Mouse (Mus musculus) liver, embryonic 15.5 days (tissue): ENCODE measurements around the gene Gm16434. TPM values are rescaled to one million over a fixed set of nuclear protein-coding genes. Genes with fewer than 3 reads are reported as not detected.
"Not testable (repeated sequence)": the region's sequence is repeated elsewhere in the genome, so short reads cannot be mapped to it uniquely, and the experiment has no call there.

Source experiments
- ATAC-seq: fragments of 200-750 bp; cut with Nextera tagmentation; 2 replicates; pipeline ENCODE4 v1.8.0; 2017; ENCODE audit warnings: moderate number of reproducible peaks, mild to moderate bottlenecking, moderate library complexity; ENCODE audit not compliant: insufficient read depth
- H3K27ac ChIP-seq: fragments of 300-500 bp; sonication (generic); replicated peaks from 2 replicates; pipeline ENCODE4 v1.5.1; 2015; ENCODE audit warnings: mild to moderate bottlenecking, inconsistent platforms
- H3K27me3 ChIP-seq: fragments of 300-500 bp; sonication (generic); 2 replicates; pipeline ENCODE4 v1.6.1; 2015; ENCODE audit warnings: mild to moderate bottlenecking, inconsistent platforms
- H3K36me3 ChIP-seq: fragments of 300-500 bp; sonication (generic); replicated peaks from 2 replicates; pipeline ENCODE4 v1.6.1; 2015; ENCODE audit warnings: moderate library complexity, mild to moderate bottlenecking, inconsistent platforms
- H3K4me1 ChIP-seq: fragments of 300-500 bp; sonication (generic); replicated peaks from 2 replicates; pipeline ENCODE4 v1.6.1; 2015; ENCODE audit warnings: inconsistent platforms
- H3K4me2 ChIP-seq: fragments of 300-500 bp; sonication (generic); 2 replicates; pipeline ENCODE4 v1.6.1; 2015; ENCODE audit warnings: moderate library complexity, mild to moderate bottlenecking, inconsistent platforms
- H3K4me3 ChIP-seq: fragments of 300-500 bp; sonication (generic); replicated peaks from 2 replicates; pipeline ENCODE4 v1.5.1; 2015; ENCODE audit warnings: mild to moderate bottlenecking, inconsistent platforms
- H3K9ac ChIP-seq: fragments of 300-500 bp; sonication (generic); 2 replicates; pipeline ENCODE4 v1.6.1; 2015; ENCODE audit warnings: moderate library complexity, mild to moderate bottlenecking, inconsistent platforms
- H3K9me3 ChIP-seq: fragments of 300-500 bp; sonication (generic); replicated peaks from 2 replicates; pipeline ENCODE4 v1.6.1; 2016; ENCODE audit warnings: inconsistent platforms
- WGBS: fragments of 180-500 bp; shearing (Covaris S2); methylation state at CpG from one replicate; pipeline ENCODE4 v1.1.7; 2015; ENCODE audit warnings: mixed read lengths; ENCODE audit not compliant: insufficient replicate concordance; 5-methylcytosine and 5-hydroxymethylcytosine counted together
- polyA plus RNA-seq: library from polyadenylated mRNA; unstranded; fragments of >200 nt; fragmentation: Nextera tagmentation; extraction: Ambion mirVana; gene quantifications from 2 replicates; pipeline ENCODE4 v1.2.1, GENCODE M21; 2015

The Gm16434 gene
- polyA plus RNA-seq, result not detected in 2 replicates

DNA sequence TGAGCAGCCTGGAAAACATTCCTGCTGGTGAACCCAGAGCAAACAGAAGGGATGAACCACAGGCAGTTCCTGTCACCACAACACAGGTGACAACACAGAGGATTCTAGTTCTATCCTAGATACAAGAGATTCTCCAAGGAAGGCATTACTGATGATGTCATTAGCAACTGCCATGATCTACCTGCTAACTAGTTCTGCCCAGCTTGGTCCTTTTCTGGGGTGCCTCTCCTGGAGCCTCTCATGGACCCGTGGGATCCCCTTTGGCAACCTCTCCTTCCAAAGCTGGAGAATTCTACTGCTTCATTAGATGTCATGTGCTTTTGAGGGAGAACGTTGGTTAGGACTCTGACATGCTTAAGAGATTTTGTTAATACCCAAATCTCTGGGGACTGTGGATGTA is at the start of gene Gm16434:
TSS of gene Gm16434 (minus strand) at position 101 of the 400 bp plus-strand sequence.
- not testable (repeated sequence) for H3K36me3 ChIP-seq, H3K9me3 ChIP-seq, H3K4me1 ChIP-seq, H3K4me3 ChIP-seq, H3K27me3 ChIP-seq, ATAC-seq, H3K27ac ChIP-seq, H3K9ac ChIP-seq, H3K4me2 ChIP-seq
- no CpG with 5 or more reads among the region's 2 CpGs for WGBS

DNA sequence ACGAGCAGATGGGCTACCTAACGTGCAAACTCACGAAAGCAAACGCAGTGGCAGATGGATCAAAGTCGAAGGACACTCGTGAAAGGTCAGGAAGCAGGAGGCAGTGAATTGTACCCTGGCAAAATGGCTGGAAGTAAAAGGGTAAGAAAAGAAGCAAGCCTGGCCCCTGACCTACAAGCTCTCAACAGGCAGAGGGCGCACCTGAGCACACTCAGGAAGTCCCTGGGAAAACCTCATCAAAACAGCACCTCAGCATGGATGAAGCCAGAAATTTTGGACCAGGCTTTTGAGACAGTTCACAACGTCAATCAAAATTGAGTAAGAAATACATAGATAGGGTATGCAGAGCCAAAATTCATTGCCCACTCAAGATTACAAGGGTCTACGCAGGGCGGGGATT is 49.2 kb upstream of the Gm16434 start:
- not testable (repeated sequence) for H3K4me3 ChIP-seq, H3K4me1 ChIP-seq, H3K27ac ChIP-seq, H3K9ac ChIP-seq, H3K36me3 ChIP-seq, H3K4me2 ChIP-seq, H3K9me3 ChIP-seq, H3K27me3 ChIP-seq, ATAC-seq
- WGBS, result 3% methylated on average over 8 of the region's 10 CpGs

DNA sequence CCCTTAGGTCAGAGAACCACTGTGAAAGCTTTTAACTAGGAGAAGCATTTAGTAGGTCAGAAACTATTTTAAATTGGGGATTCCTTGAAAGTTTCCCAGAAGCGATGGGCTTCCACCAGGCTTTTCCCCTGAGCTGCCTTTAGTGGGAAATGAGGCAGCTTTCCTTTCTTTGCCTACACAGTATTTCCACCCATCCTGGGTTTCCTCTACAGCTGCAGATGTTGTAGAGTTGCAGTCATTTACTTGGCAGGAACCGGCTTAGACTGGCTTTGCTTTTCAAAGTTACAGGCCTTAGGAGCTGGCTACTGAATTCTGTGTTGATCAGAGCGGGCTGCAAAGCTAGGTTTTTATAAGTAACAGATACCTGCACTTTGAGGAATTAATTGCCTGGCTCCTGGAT is 5.7 kb upstream of the Gm16434 start:
- WGBS, result 68% methylated on average over 3 of the region's 3 CpGs
- not testable (repeated sequence) for H3K36me3 ChIP-seq, H3K9me3 ChIP-seq, ATAC-seq, H3K4me3 ChIP-seq, H3K27me3 ChIP-seq, H3K4me1 ChIP-seq, H3K4me2 ChIP-seq, H3K9ac ChIP-seq, H3K27ac ChIP-seq

DNA sequence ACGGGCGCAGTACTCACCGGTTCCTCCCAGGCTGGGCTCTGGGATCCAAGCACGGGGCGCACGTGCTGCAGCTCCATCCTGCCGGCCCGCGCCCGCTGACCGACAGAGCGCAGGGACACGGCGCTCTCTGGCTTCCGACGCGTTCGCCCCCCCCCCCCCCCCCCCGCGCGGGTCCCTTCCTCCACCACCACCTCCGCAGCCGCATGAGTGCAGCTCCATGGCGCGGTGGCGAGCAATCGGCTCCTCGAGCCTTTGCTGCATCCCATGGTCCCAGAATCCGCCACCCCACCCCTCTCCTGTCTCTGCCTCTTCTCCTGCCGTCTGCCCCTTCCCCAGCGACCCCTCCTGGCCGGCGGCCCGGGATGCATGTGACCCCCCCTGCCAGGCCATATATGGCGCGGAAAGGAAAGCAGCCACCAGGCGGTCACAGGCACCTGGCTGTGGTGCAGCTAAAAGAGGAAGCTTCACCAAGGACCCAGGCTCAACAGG is 19.8 kb downstream of the Gm16434 start, which contains the start of gene Gm3512:
TSS of gene Gm3512 (minus strand) at position 51 of the 489 bp plus-strand sequence.
- WGBS, result no CpG with 5 or more reads among the region's 37 CpGs
- H3K4me2 ChIP-seq, ATAC-seq, H3K4me1 ChIP-seq, H3K9me3 ChIP-seq, H3K27ac ChIP-seq, H3K9ac ChIP-seq, H3K4me3 ChIP-seq, H3K36me3 ChIP-seq, H3K27me3 ChIP-seq: not testable (repeated sequence)

Other genes with a start within 250 kb of the Gm16434 start
- gene Gm6356, start 220.7 kb downstream of the Gm16434 start, polyA plus RNA-seq, result not detected in 2 replicates
- not detected in 2 replicates for gene Gm10406, start 167.1 kb downstream of the Gm16434 start, polyA plus RNA-seq
- not detected in 2 replicates for gene Gm3685, start 149.6 kb downstream of the Gm16434 start, polyA plus RNA-seq
- gene Gm3696, start 93.9 kb downstream of the Gm16434 start, polyA plus RNA-seq, result not detected in 2 replicates
- not detected in 2 replicates for gene Gm6676, start 69.1 kb downstream of the Gm16434 start, polyA plus RNA-seq
- 0.10 and 0.12 TPM in 2 replicates for gene Gm3512, start 20.0 kb downstream of the Gm16434 start, polyA plus RNA-seq
- not detected in 2 replicates for gene Gm3727, start 70.2 kb upstream of the Gm16434 start, polyA plus RNA-seq
- gene Gm3739, start 120.5 kb upstream of the Gm16434 start, polyA plus RNA-seq, result not detected in 2 replicates
- gene Gm5797, start 137.9 kb upstream of the Gm16434 start, polyA plus RNA-seq, result not detected in 2 replicates
- not detected in 2 replicates for gene Gm8374, start 170.6 kb upstream of the Gm16434 start, polyA plus RNA-seq